Mouse (Mus musculus): ENCODE results near the gene Nhlrc2.

The Nhlrc2 gene

DNA sequence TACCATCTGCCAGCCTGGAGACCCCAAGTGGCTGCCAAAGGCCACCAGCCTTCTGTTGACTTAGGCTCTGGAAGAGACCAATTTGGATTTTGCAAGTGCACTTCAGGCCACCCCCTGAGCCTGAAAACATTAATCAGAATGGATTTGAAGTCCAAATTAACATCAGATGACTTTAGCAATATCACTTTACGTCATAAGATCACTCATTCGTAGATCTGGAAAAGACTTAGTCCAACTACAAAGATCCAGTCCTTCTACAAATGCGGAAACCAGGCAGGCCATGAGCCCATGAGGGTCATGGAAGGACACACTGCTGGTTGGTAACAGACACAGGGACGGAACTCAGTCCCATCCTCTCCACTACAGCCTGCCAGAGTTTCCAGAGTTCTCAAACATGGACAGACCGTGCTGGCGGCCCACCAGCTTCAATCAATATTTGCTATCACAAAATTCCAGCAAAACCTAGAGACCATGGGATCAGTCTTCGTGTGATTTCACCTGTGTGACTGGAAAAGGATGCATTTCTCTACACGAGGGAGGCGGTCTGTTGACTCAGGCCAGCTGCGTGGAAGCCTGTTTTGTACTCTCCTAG lies 79.9 kb downstream of the Nhlrc2 start:
- no peak for DNase-seq (ENCODE audit: low spot score)

- no peak for DNase-seq (ENCODE audit: low spot score)
Measured at GRCm38 (mm10) chr19:56629647-56630046, 81.6 kb downstream of the Nhlrc2 start.

GRCm38 (mm10) chr19:56631017-56631416 lies 83.0 kb downstream of the Nhlrc2 start:
- no peak for DNase-seq (ENCODE audit: low spot score)

DNA sequence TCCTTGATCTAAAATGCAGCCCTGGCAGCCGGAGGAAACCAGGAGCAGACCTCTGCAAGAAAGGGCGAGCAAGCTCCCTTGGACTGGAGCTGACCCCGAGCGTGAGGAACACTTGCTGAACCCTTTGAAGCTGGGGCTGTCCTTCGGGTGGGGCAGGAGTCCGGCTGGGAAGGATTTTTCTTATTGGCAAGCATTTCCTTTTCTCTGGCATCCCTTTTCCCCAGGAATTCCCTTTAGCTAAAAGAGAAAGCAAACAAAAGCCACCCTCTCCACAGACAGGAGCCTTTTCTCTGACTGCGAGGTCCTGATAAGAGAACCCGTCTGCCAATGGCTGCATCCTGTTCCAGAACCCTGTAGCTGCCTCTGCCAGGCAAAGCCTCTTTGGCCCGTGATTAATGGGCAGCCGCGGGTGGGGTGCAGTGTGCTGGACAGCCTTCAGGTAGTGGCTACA lies 83.4 kb downstream of the Nhlrc2 start:
- no peak for DNase-seq (ENCODE audit: low spot score)

DNA sequence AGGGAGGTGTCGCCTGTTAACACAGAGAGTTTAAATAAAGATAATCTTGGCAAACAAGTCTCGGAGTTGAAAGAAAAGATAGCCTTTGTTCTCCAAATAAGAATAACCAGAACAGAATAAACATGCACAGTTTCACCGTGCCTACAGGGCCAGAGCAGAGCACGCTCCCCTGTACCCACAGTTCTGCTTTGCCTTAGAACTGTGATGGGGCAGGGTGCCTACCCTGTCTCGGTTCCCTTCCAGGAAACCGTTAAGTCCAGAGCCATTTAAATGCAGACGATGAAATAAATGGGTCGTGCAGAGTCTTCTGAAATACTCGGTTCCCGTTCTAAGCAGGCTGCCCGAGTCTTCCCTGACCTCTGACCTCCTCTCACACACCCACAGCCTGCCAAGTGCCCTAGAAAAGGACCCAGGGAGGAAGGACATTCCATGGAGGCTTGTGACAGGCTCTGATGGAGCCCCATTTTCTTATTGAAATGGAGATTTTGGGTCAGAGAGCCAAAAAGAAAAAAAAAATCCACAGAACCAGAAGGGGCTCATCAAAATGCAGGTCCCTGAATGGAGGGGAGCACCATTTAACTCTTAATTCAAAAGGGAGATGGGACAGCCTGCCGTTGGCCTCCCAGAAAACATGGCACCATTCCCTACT lies 89.1 kb downstream of the Nhlrc2 start:
- DNase-seq (ENCODE audit: low spot score), result no peak

- DNase-seq (ENCODE audit: low spot score), result no peak
Measured at GRCm38 (mm10) chr19:56637684-56638049, 89.6 kb downstream of the Nhlrc2 start.

GRCm38 (mm10) chr19:56647451-56648120 lies 99.5 kb downstream of the Nhlrc2 start:
- DNase-seq (ENCODE audit: low spot score), result no peak

DNA sequence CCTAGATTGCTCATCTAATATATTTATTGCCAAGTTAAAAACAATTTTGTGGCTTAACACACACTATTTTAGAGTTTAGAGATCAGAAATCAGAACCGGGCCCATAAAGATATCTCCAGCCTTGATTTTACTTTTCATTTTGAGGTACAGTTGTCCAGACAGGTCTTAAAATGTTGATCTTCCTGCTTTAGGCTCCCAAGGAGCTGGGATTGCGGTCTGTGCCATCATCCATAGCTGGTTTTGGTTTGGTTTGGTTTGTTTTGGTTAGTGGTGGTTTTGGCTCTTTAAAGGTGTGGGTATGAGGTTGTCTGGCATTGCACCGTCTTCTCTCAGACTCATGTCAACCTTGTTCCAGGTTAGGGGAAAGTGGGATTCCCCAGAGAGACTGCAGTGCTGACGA lies 103.2 kb downstream of the Nhlrc2 start:
- DNase-seq (ENCODE audit: low spot score), result no peak

- no peak for DNase-seq (ENCODE audit: low spot score)
Measured at GRCm38 (mm10) chr19:56652034-56652962, 104.2 kb downstream of the Nhlrc2 start.
